Mouse (Mus musculus): Measurements from ENCODE around the gene Hnrnpm. TPM values are rescaled to one million over a fixed set of nuclear protein-coding genes. Genes with fewer than 3 reads are reported as not detected.
"Not testable (repeated sequence)": the region's sequence is repeated elsewhere in the genome, so short reads cannot be mapped to it uniquely, and the experiment has no call there.

Hnrnpm gene
- polyA plus RNA-seq, 1 experiment from 2014 or later, result 278 TPM

GRCm38 (mm10) chr17:33629487-33630125 lies 57.1 kb downstream of the Hnrnpm start:
- H3K27me3 ChIP-seq (ENCODE audit: control insufficient read depth, insufficient read depth, low read length), result no peaks in the 10 kb centered on the region
- peak; percentile 8; the same call in 1 of the 2 replicates for ATAC-seq (replicated peaks; ENCODE audit: insufficient number of reproducible peaks, low FRiP score, low TSS enrichment)
- WGBS (ENCODE audit: insufficient replicate concordance), result 51% methylated on average over 12 of the region's 12 CpGs
- peak overlapping the region; percentile 87 for H3K4me2 ChIP-seq
- H3K4me1 ChIP-seq (ENCODE audit: control insufficient read depth, insufficient read depth, low read length), result peaks cover 17% of the 10 kb centered on the region
- H3K4me3 ChIP-seq (ENCODE audit: low read depth, low read length), result peak overlapping the region; percentile 74
- peak overlapping the region; percentile 95 for H3K9ac ChIP-seq (ENCODE audit: low read depth, low read length)
- no peaks in the 10 kb centered on the region for H3K9me3 ChIP-seq (replicated peaks; ENCODE audit: control insufficient read depth, low read length)
- H3K36me3 ChIP-seq (ENCODE audit: control insufficient read depth, insufficient read depth, low read length), result no peaks in the 10 kb centered on the region; the same call in 1 of the 2 replicates
- H3K27ac ChIP-seq (ENCODE audit: low read depth, low read length), result peak overlapping the region; percentile 99

- H3K9ac ChIP-seq (ENCODE audit: low read depth, low read length), result peak within 1 kb of the TSS; percentile 95
- H3K4me3 ChIP-seq (ENCODE audit: low read depth, low read length), result peak within 1 kb of the TSS; percentile 74
- peak within 1 kb of the TSS; percentile 87 for H3K4me2 ChIP-seq
- peak; percentile 92 for ATAC-seq (replicated peaks; ENCODE audit: insufficient number of reproducible peaks, low FRiP score, low TSS enrichment)
- peak within 1 kb of the TSS; percentile 99 for H3K27ac ChIP-seq (ENCODE audit: low read depth, low read length)
- no peaks in the 10 kb centered on the region; the same call in 1 of the 2 replicates for H3K36me3 ChIP-seq (ENCODE audit: control insufficient read depth, insufficient read depth, low read length)
- H3K27me3 ChIP-seq (ENCODE audit: control insufficient read depth, insufficient read depth, low read length), result no peaks in the 10 kb centered on the region
- 3% methylated on average over 32 of the region's 35 CpGs for WGBS (ENCODE audit: insufficient replicate concordance)
- peaks cover 17% of the 10 kb centered on the region for H3K4me1 ChIP-seq (ENCODE audit: control insufficient read depth, insufficient read depth, low read length)
- no peaks in the 10 kb centered on the region for H3K9me3 ChIP-seq (replicated peaks; ENCODE audit: control insufficient read depth, low read length)
Observed at GRCm38 (mm10) chr17:33628621-33629486, 57.8 kb downstream of the Hnrnpm start, which contains the start of gene Zfp414. Zfp414 (plus strand) TSS chr17:33629090.

- WGBS (ENCODE audit: insufficient replicate concordance), result 74% methylated on average over 3 of the region's 3 CpGs
- H3K9ac ChIP-seq (ENCODE audit: low read depth, low read length), result no peak overlapping the region
- no peaks in the 10 kb centered on the region for H3K9me3 ChIP-seq (replicated peaks; ENCODE audit: control insufficient read depth, low read length)
- ATAC-seq (replicated peaks; ENCODE audit: insufficient number of reproducible peaks, low FRiP score, low TSS enrichment), result no peak
- H3K4me3 ChIP-seq (ENCODE audit: low read depth, low read length), result no peak overlapping the region
- H3K4me1 ChIP-seq (ENCODE audit: control insufficient read depth, insufficient read depth, low read length), result peaks cover 17% of the 10 kb centered on the region
- no peak overlapping the region for H3K4me2 ChIP-seq
- no peaks in the 10 kb centered on the region; the same call in 1 of the 2 replicates for H3K36me3 ChIP-seq (ENCODE audit: control insufficient read depth, insufficient read depth, low read length)
- no peaks in the 10 kb centered on the region for H3K27me3 ChIP-seq (ENCODE audit: control insufficient read depth, insufficient read depth, low read length)
- H3K27ac ChIP-seq (ENCODE audit: low read depth, low read length), result no peak overlapping the region
Observed at GRCm38 (mm10) chr17:33627281-33627680, 59.4 kb downstream of the Hnrnpm start.

GRCm38 (mm10) chr17:33613726-33614125 lies 72.9 kb downstream of the Hnrnpm start:
- H3K4me3 ChIP-seq (ENCODE audit: low read depth, low read length); H3K9ac ChIP-seq (ENCODE audit: low read depth, low read length); H3K9me3 ChIP-seq (replicated peaks; ENCODE audit: control insufficient read depth, low read length); H3K4me2 ChIP-seq; H3K36me3 ChIP-seq (ENCODE audit: control insufficient read depth, insufficient read depth, low read length); H3K27ac ChIP-seq (ENCODE audit: low read depth, low read length); H3K27me3 ChIP-seq (ENCODE audit: control insufficient read depth, insufficient read depth, low read length); ATAC-seq (replicated peaks; ENCODE audit: insufficient number of reproducible peaks, low FRiP score, low TSS enrichment); H3K4me1 ChIP-seq (ENCODE audit: control insufficient read depth, insufficient read depth, low read length): not testable (repeated sequence)
- 68% methylated on average over 5 of the region's 5 CpGs for whole genome bisulfite sequencing (ENCODE audit: insufficient replicate concordance)

GRCm38 (mm10) chr17:33610548-33610947 lies 76.1 kb downstream of the Hnrnpm start:
- WGBS (ENCODE audit: insufficient replicate concordance), result 85% methylated on average over 7 of the region's 7 CpGs
- Histone ChIP-seq H3K4me2 (no peak overlapping the region), H3K9ac (ENCODE audit: low read depth, low read length) (no peak overlapping the region)

GRCm38 (mm10) chr17:33607273-33607672 lies 79.4 kb downstream of the Hnrnpm start:
- 45% methylated on average over 2 of the region's 2 CpGs for WGBS (ENCODE audit: insufficient replicate concordance)
- no peaks in the 10 kb centered on the region for H3K27me3 ChIP-seq (ENCODE audit: control insufficient read depth, insufficient read depth, low read length)
- ATAC-seq (replicated peaks; ENCODE audit: insufficient number of reproducible peaks, low FRiP score, low TSS enrichment), result no peak
- H3K9ac ChIP-seq (ENCODE audit: low read depth, low read length), result no peak overlapping the region
- no peaks in the 10 kb centered on the region for H3K9me3 ChIP-seq (replicated peaks; ENCODE audit: control insufficient read depth, low read length)
- no peak overlapping the region for H3K27ac ChIP-seq (ENCODE audit: low read depth, low read length)
- no peaks in the 10 kb centered on the region for H3K4me1 ChIP-seq (ENCODE audit: control insufficient read depth, insufficient read depth, low read length)
- no peak overlapping the region for H3K4me3 ChIP-seq (ENCODE audit: low read depth, low read length)
- H3K4me2 ChIP-seq, result no peak overlapping the region
- H3K36me3 ChIP-seq (ENCODE audit: control insufficient read depth, insufficient read depth, low read length), result no peaks in the 10 kb centered on the region

More at GRCm38 (mm10) chr17:33610548-33610947, 76.1 kb downstream of the Hnrnpm start:
- H3K36me3 ChIP-seq (ENCODE audit: control insufficient read depth, insufficient read depth, low read length), result no peaks in the 10 kb centered on the region
- ATAC-seq (replicated peaks; ENCODE audit: insufficient number of reproducible peaks, low FRiP score, low TSS enrichment), result no peak
- no peaks in the 10 kb centered on the region for H3K9me3 ChIP-seq (replicated peaks; ENCODE audit: control insufficient read depth, low read length)
- no peaks in the 10 kb centered on the region for H3K4me1 ChIP-seq (ENCODE audit: control insufficient read depth, insufficient read depth, low read length)
- H3K27ac ChIP-seq (ENCODE audit: low read depth, low read length), result no peak overlapping the region
- H3K27me3 ChIP-seq (ENCODE audit: control insufficient read depth, insufficient read depth, low read length), result no peaks in the 10 kb centered on the region
- H3K4me3 ChIP-seq (ENCODE audit: low read depth, low read length), result no peak overlapping the region

- no peaks in the 10 kb centered on the region for H3K4me1 ChIP-seq (ENCODE audit: control insufficient read depth, insufficient read depth, low read length)
- 75% methylated on average over 12 of the region's 12 CpGs for WGBS (ENCODE audit: insufficient replicate concordance)
- no peak overlapping the region for H3K9ac ChIP-seq (ENCODE audit: low read depth, low read length)
- no peak overlapping the region for H3K4me2 ChIP-seq
- H3K27me3 ChIP-seq (ENCODE audit: control insufficient read depth, insufficient read depth, low read length), result no peaks in the 10 kb centered on the region
- no peak for ATAC-seq (replicated peaks; ENCODE audit: insufficient number of reproducible peaks, low FRiP score, low TSS enrichment)
- no peak overlapping the region for H3K4me3 ChIP-seq (ENCODE audit: low read depth, low read length)
- H3K9me3 ChIP-seq (replicated peaks; ENCODE audit: control insufficient read depth, low read length), result no peaks in the 10 kb centered on the region
- no peak overlapping the region for H3K27ac ChIP-seq (ENCODE audit: low read depth, low read length)
- H3K36me3 ChIP-seq (ENCODE audit: control insufficient read depth, insufficient read depth, low read length), result no peaks in the 10 kb centered on the region
Observed at GRCm38 (mm10) chr17:33601947-33602346, 84.7 kb downstream of the Hnrnpm start.

GRCm38 (mm10) chr17:33600831-33601230 lies 85.8 kb downstream of the Hnrnpm start:
- 77% methylated on average over 3 of the region's 3 CpGs for WGBS (ENCODE audit: insufficient replicate concordance)

More at GRCm38 (mm10) chr17:33600831-33601230, 85.8 kb downstream of the Hnrnpm start:
- Histone ChIP-seq H3K27ac (ENCODE audit: low read depth, low read length) (no peak overlapping the region), H3K9ac (ENCODE audit: low read depth, low read length) (no peak overlapping the region), H3K4me1 (ENCODE audit: control insufficient read depth, insufficient read depth, low read length) (no peaks in the 10 kb centered on the region), H3K4me3 (ENCODE audit: low read depth, low read length) (no peak overlapping the region), H3K36me3 (ENCODE audit: control insufficient read depth, insufficient read depth, low read length) (no peaks in the 10 kb centered on the region), H3K4me2 (no peak overlapping the region), H3K27me3 (ENCODE audit: control insufficient read depth, insufficient read depth, low read length) (no peaks in the 10 kb centered on the region), H3K9me3 (replicated peaks; ENCODE audit: control insufficient read depth, low read length) (no peaks in the 10 kb centered on the region)
- no peak for ATAC-seq (replicated peaks; ENCODE audit: insufficient number of reproducible peaks, low FRiP score, low TSS enrichment)
